Mouse (Mus musculus): Measurements from ENCODE around the gene Skap2.

DNA sequence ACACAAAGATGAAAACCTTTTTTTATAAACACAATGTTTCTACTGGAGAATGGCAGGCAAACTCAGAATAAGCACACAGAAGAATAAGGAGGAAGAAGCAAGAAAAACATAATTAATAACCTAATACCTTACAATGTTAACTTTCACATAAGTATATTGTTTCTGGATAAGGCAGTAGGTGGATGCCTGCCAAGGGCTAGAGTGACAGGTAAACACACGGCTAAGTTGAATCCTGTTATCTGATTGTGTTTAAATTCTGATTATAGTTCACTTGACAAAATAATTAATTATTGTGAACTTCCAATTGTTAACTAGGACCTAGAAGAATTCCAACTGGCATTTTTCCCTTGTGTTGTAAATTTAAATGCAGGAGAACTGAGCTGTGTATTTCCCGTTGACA, 138.3 kb downstream of the Skap2 start:
- TF ChIP-seq CTCF (IDR thresholded peaks at IDR 0.05; ENCODE audit: low read depth), result no peak
- TF ChIP-seq EP300 (IDR thresholded peaks at IDR 0.05; ENCODE audit: low read depth), result no peak
